Mouse (Mus musculus) cerebellum, adult 2 months (tissue): ENCODE results near the gene E2f1. TPM values are rescaled to one million over a fixed set of nuclear protein-coding genes. Genes with fewer than 3 reads are reported as not detected.

Experiments used
- DNase-seq, 2 experiments: peaks; one replicate each; pipeline ENCODE4 v3.0.0; 2021
- H3K27ac ChIP-seq: fragments of 200-500 bp; 2 replicates; pipeline ENCODE4 v1.5.1; 2012; ENCODE audit warnings: low read length, control low read depth, inconsistent platforms; ENCODE audit not compliant: insufficient read depth
- H3K27me3 ChIP-seq: fragments of 200-500 bp; 2 replicates; pipeline ENCODE4 v1.6.1; 2012; ENCODE audit warnings: inconsistent platforms, mild to moderate bottlenecking, low read length, moderate library complexity; ENCODE audit not compliant: control insufficient read depth, insufficient read depth
- H3K4me1 ChIP-seq: fragments of 200-500 bp; 2 replicates; pipeline ENCODE4 v1.6.1; 2011; ENCODE audit warnings: low read length; ENCODE audit not compliant: control insufficient read depth, insufficient read depth
- H3K4me3 ChIP-seq: fragments of 200-500 bp; replicated peaks from 2 replicates; pipeline ENCODE3; 2011; ENCODE audit warnings: mild to moderate bottlenecking, low read depth, low read length, control low read depth; ENCODE audit not compliant: insufficient read depth
- CTCF ChIP-seq: fragments of 200-500 bp; IDR thresholded peaks from 2 replicates; pipeline ENCODE4 v1.5.1; 2011; ENCODE audit warnings: low read depth, mild to moderate bottlenecking, control low read depth, low read length, moderate library complexity, borderline replicate concordance; ENCODE audit not compliant: insufficient read depth
- POLR2A ChIP-seq: fragments of 200-500 bp; IDR thresholded peaks from 2 replicates; pipeline ENCODE4 v1.6.1; 2011; ENCODE audit warnings: low read length, control low read depth, borderline replicate concordance; ENCODE audit not compliant: insufficient read depth
- whole genome bisulfite sequencing: fragments of 180-500 bp; shearing (Covaris S2); methylation state at CpG from one replicate; pipeline ENCODE4 v1.1.7; 2018; 5-methylcytosine and 5-hydroxymethylcytosine counted together
- polyA plus RNA-seq: library from polyadenylated mRNA; depleted of rRNA; stranded (reverse); fragments of >200 nt; gene quantifications from 2 replicates; pipeline ENCODE4 v1.2.3, GENCODE M21; 2012

E2f1 gene
- polyA plus RNA-seq, 1 experiment, result 5.0 TPM

DNA sequence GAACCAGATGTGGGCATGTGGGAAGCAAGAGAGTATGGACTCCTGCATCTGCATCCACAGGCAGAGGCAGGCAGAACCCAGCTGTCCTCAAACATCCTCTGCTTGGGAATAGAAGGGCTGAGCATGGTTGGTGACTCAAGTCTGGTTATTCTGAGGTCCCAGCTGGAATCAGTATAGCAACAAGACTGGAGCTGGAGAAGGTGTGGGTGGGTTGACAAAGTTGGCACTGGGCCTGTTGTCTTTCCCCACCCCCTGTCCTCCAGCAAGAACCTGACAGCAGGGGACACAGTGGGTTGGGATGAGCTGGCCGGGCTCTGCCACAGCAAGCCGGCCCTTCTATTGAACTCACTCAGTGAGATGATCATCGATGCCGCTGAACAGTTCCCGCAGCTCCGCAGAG lies 14.5 kb downstream of the E2f1 start:
- no peak overlapping the region for H3K27ac ChIP-seq
- H3K4me1 ChIP-seq, result peaks cover 35% of the 10 kb centered on the region
- TF ChIP-seq CTCF (no peak), POLR2A (no peak)
- no peak for DNase-seq
- 51% methylated on average over 6 of the region's 6 CpGs for WGBS
- H3K4me3 ChIP-seq, result no peak overlapping the region
- H3K27me3 ChIP-seq, result no peaks in the 10 kb centered on the region

DNA sequence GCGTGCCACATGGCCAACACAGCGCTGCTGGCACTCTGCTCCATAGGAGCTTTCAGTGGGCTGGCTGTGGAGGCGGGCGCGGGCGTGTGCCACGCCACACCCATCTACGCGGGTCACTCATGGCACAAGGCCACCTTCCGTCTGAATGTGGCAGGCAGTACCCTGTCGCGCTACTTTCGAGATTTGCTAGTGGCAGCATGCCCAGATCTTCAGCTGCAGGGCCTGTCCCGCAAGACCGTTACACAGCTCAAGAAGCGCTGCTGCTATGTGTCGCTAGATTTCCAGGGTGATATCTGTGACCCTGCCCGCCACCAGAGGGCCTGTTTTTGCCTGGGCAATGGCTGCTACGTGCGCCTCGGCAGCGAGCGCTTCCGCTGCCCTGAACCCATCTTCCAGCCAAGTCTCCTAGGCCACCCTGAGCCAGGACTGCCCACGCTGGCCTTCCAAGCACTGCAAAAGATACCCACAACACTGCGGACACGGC lies 17.2 kb downstream of the E2f1 start:
- no peaks in the 10 kb centered on the region for H3K27me3 ChIP-seq
- H3K27ac ChIP-seq, result 0 out of 2 replicates have a peak overlapping the region, but pooled peaks have one; percentile 10
- DNase-seq, result peak; percentile 87 to 89
- H3K4me3 ChIP-seq, result peak overlapping the region; percentile 33
- H3K4me1 ChIP-seq, result peaks cover 23% of the 10 kb centered on the region
- WGBS, result 2% methylated on average over 27 of the region's 27 CpGs
- TF ChIP-seq CTCF, result peak; percentile 77
- no peak for TF ChIP-seq POLR2A

DNA sequence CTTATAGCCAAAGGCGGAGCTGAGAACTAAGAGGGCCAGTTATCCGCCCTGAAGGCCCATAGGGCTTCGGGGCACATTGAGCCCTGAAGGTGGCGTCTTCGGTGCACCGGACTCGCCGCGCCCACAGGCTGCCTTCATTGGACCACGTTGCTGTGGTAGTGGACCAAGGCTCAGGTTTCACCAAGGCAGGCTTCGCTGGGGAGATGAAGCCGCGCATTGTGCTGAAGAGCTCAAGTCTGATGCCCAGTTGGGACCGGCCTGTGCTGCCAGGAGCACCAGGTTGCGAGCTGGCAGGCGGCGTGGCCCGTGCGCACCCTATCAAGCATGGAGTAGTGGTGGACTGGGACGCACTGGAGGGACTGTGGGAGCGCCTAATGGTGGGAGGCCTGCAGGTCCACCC lies 17.8 kb downstream of the E2f1 start:
- H3K4me3 ChIP-seq, result peak overlapping the region; percentile 33
- peak in 1 of 2 experiments; percentile 37 for DNase-seq
- H3K27me3 ChIP-seq, result no peaks in the 10 kb centered on the region
- TF ChIP-seq CTCF (no peak), POLR2A (no peak)
- H3K27ac ChIP-seq, result no peak overlapping the region
- peaks cover 19% of the 10 kb centered on the region for H3K4me1 ChIP-seq
- WGBS, result 22% methylated on average over 21 of the region's 21 CpGs

DNA sequence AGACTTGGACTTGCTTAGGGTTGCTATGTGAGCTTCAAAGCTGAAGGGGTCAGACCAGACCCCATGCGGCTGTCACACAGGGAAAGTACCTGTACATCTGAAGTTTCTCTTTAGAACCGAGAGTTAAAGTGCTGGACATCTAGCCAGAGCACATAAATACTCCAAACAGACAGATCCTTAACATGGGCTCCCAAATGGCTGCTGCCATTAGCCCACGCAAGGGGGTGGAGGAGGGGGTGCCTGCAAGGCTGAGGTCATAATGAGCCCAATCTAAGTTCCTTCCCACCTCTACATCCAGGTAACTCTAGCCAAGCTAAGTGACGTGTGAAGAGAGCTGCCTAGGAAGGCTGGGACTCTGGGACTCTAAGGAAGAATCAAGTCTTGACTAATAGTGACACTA lies 18.2 kb downstream of the E2f1 start, which contains the start of gene Actl10:
TSS of gene Actl10 (plus strand) at position 301 of the 400 bp plus-strand sequence.
- Histone ChIP-seq H3K4me3 (peak within 1 kb of the TSS; percentile 33), H3K4me1 (peaks cover 19% of the 10 kb centered on the region), H3K27me3 (no peaks in the 10 kb centered on the region), H3K27ac (0 out of 2 replicates have a peak within 1 kb of the TSS, but pooled peaks have one; percentile 10)
- TF ChIP-seq CTCF (no peak), POLR2A (no peak)
- WGBS, result 89% methylated on average over 4 of the region's 4 CpGs
- DNase-seq, result peak in 1 of 2 experiments; percentile 12

DNA sequence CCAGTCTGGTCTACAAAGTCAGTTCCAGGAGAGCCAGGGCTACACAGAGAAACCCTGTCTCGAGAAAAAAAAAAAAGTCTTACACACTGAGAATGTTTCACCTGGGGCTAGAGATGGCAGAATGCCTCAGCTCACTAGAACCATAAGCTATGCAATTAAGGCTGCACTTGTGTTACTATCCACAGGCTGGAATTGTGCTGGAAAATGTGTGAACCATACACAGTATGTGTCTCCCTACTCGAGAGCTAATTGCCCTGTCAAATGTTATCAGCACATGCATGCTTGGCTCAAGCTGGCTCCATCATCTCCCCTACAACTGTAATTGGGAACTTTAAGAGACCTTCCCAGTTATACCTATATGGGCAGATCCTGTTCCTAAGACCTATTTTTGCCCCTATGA lies 18.8 kb downstream of the E2f1 start:
- TF ChIP-seq CTCF (no peak), POLR2A (no peak)
- Histone ChIP-seq H3K4me3 (no peak overlapping the region), H3K27ac (no peak overlapping the region), H3K27me3 (no peaks in the 10 kb centered on the region), H3K4me1 (peaks cover 19% of the 10 kb centered on the region)
- no peak for DNase-seq
- WGBS, result 50% methylated on average over 2 of the region's 2 CpGs

DNA sequence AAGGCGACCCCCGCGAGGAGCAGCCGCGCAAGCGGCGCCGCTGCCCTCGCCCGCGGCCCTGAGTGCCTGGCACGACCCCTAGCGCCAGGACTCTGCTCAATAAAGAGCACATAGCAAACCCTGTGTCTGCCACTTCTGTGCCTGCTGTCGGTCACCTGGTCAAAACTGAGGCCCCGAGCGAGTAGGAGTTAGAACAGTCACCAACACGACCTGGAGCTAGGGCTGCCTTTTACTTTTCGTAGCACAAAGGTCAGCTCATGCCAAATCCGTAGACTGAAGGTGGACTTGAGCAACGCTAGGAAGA lies 19.9 kb downstream of the E2f1 start:
- Histone ChIP-seq H3K27me3 (no peaks in the 10 kb centered on the region), H3K27ac (no peak overlapping the region), H3K4me1 (peaks cover 19% of the 10 kb centered on the region), H3K4me3 (no peak overlapping the region)
- TF ChIP-seq CTCF (no peak), POLR2A (no peak)
- 18% methylated on average over 20 of the region's 20 CpGs for WGBS
- DNase-seq, result no peak

DNA sequence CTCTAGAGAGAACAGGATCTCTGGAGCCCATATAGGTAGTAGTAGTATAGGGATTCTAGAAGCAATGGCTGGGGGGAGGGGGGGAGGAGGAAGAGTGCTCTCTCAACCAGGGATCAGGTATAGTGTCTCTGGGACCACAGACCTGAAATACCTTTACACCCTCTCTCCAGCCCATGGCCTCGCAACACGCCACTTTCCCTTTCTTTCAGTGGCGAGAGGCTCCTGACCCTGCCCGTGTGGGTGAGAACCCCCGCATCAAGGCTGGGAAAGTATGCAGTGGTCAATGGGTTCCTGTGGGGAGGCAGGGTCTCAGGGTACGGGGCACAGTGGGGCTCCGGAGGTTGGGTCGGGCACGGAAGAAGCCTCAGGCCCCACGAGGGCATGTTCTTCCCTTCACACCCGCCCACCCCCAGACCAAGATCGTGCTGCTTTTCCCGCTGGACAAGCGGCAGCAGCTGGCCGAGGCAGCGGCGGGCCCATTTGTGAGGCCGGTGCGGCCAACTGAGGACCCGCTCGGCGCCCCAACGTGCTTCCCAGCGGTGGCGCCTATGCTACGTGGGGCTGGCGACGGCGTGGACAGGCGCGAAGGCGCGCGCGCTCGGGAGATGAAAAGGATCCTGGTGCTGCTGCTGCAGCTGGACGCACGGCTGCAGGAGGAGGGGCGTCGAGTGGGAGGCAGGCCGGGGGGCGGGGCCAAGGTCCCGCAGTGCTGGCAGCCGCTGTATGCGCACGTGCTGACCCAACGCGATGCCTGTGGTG lies 20.4 kb downstream of the E2f1 start:
- Histone ChIP-seq H3K27me3 (no peaks in the 10 kb centered on the region), H3K27ac (no peak overlapping the region), H3K4me1 (peaks cover 20% of the 10 kb centered on the region), H3K4me3 (no peak overlapping the region)
- WGBS, result 29% methylated on average over 47 of the region's 48 CpGs
- no peak for TF ChIP-seq POLR2A
- TF ChIP-seq CTCF, result no peak
- DNase-seq, result peak in 1 of 2 experiments; percentile 32

DNA sequence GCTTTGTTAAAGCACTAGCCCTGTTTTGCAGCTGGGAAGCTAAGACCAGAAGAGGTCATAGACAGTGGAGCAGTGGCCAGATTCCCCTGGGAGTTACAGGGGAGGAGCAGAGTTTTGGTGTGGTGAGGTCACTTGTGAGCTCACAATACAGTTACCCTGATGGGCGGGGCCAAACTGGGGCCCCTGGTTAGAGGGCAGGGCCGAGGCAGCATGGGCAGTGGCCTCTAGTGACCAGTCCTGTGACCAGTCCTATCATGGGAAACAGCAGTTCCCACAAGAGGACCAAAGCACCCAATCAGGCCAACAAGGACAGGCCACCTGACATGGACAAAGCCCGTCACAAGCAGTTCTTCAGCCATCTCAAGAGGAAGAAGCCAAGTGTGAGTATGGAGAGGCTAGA lies 21.0 kb downstream of the E2f1 start:
- 94% methylated on average over 3 of the region's 3 CpGs for WGBS
- TF ChIP-seq POLR2A (no peak), CTCF (no peak)
- DNase-seq, result peak in 1 of 2 experiments; percentile 17
- no peak overlapping the region for H3K27ac ChIP-seq
- no peak overlapping the region for H3K4me3 ChIP-seq
- H3K27me3 ChIP-seq, result no peaks in the 10 kb centered on the region
- peaks cover 26% of the 10 kb centered on the region for H3K4me1 ChIP-seq
